Mouse (Mus musculus) cerebellum, adult 11-12 months (tissue): Measurements from ENCODE around the gene Cwh43.
"Not testable (repeated sequence)": the region's sequence is repeated elsewhere in the genome, so short reads cannot be mapped to it uniquely, and the experiment has no call there.

Source experiments
- DNase-seq: peaks from one replicate; pipeline ENCODE4 v3.0.0; 2022

The Cwh43 gene

GRCm38 (mm10) chr5:73482381-73482780 is 76.5 kb downstream of the Cwh43 start:
- not testable (repeated sequence) for DNase-seq

GRCm38 (mm10) chr5:73484016-73484615 is 78.2 kb downstream of the Cwh43 start:
- DNase-seq = no peak

- no peak for DNase-seq
Observed at GRCm38 (mm10) chr5:73486451-73486850, 80.6 kb downstream of the Cwh43 start.

GRCm38 (mm10) chr5:73489915-73490314 is 84.0 kb downstream of the Cwh43 start:
- DNase-seq = peak; percentile 52

- DNase-seq = peak; percentile 100
Observed at GRCm38 (mm10) chr5:73490596-73491073, 84.8 kb downstream of the Cwh43 start.

GRCm38 (mm10) chr5:73491074-73491836 is 85.4 kb downstream of the Cwh43 start:
- DNase-seq = peak; percentile 74

GRCm38 (mm10) chr5:73491837-73492720 is 86.2 kb downstream of the Cwh43 start:
- peak; percentile 88 for DNase-seq

- DNase-seq = no peak
Observed at GRCm38 (mm10) chr5:73497401-73497800, 91.5 kb downstream of the Cwh43 start.

GRCm38 (mm10) chr5:73498559-73498958 is 92.7 kb downstream of the Cwh43 start:
- DNase-seq = no peak

GRCm38 (mm10) chr5:73500867-73501440 is 95.1 kb downstream of the Cwh43 start:
- no peak for DNase-seq

GRCm38 (mm10) chr5:73502422-73502821 is 96.5 kb downstream of the Cwh43 start:
- DNase-seq = no peak
